Mouse (Mus musculus): ENCODE results near the gene Tmem63c.

- no peak for TF ChIP-seq CTCF (IDR thresholded peaks at IDR 0.05; ENCODE audit: insufficient read depth, low read depth, low read length)
- TF ChIP-seq POLR2A (IDR thresholded peaks at IDR 0.05; ENCODE audit: insufficient read depth, low read depth, low read length) = no peak
Measured at GRCm38 (mm10) chr12:86973706-86974105, 47.4 kb upstream of the Tmem63c start.

Data from olfactory bulb, adult 2 months (tissue).